Mouse (Mus musculus) liver, adult 2 months (tissue): ENCODE results near the gene Bbs9.

Experiments used
- CTCF ChIP-seq: fragments of 200-500 bp; IDR thresholded peaks from 2 replicates; pipeline ENCODE4 v1.5.1; 2011; ENCODE audit warnings: low read depth, low read length, control low read depth
- POLR2A ChIP-seq: fragments of 200-500 bp; IDR thresholded peaks from 2 replicates; pipeline ENCODE4 v1.6.1; 2011; ENCODE audit warnings: low read length, control low read depth; ENCODE audit not compliant: insufficient read depth; ENCODE audit errors: extremely low read depth

GRCm38 (mm10) chr9:22679485-22679884 lies 204.0 kb downstream of the Bbs9 start:
- TF ChIP-seq POLR2A (no peak), CTCF (no peak)
